Mouse (Mus musculus) liver, adult 2 months (tissue): ENCODE results near the gene Abcc5.

Source experiments
- CTCF ChIP-seq: fragments of 200-500 bp; IDR thresholded peaks from 2 replicates; pipeline ENCODE4 v1.5.1; 2011; ENCODE audit warnings: low read depth, low read length, control low read depth
- POLR2A ChIP-seq: fragments of 200-500 bp; IDR thresholded peaks from 2 replicates; pipeline ENCODE4 v1.6.1; 2011; ENCODE audit warnings: low read length, control low read depth; ENCODE audit not compliant: insufficient read depth; ENCODE audit errors: extremely low read depth

DNA sequence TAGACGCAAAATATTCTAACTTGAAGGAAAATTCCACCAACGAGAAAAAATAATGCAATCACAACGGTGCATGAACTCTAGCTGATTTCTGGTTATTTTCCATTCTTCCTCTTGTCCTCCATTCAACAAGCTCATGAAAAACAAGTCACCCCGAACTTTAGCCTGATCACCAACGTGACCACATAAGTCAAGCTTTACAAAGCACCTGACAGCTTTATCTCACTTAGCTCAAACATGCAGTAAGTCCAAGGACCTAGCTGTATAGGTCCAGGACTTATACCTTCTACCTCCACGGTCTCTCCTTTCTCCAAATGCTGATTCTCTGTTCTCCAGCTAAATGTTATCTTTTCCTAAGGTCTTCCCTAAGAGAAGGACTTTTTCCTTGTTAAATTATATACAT is 10.4 kb downstream of the Abcc5 start:
- no peak for TF ChIP-seq CTCF
- TF ChIP-seq POLR2A, result no peak
